Mouse (Mus musculus) kidney, postnatal 0 days (tissue): ENCODE data around the gene Ift43. TPM values are rescaled to one million over a fixed set of nuclear protein-coding genes. Genes with fewer than 3 reads are reported as not detected.

ENCODE experiments used
- ATAC-seq: fragments of 200-750 bp; cut with Nextera tagmentation; replicated peaks from 2 replicates; pipeline ENCODE4 v1.8.0; 2017; ENCODE audit warnings: low read depth, moderate number of reproducible peaks, moderate TSS enrichment, moderate library complexity; ENCODE audit not compliant: low FRiP score
- DNase-seq: peaks from one replicate; pipeline ENCODE4 v3.0.0-alpha.2; 2016; ENCODE audit warnings: low spot score
- H3K27ac ChIP-seq: fragments of 300-500 bp; sonication (generic); 2 replicates; pipeline ENCODE4 v1.5.1; 2014; ENCODE audit warnings: mild to moderate bottlenecking
- H3K27me3 ChIP-seq: fragments of 300-500 bp; sonication (generic); 2 replicates; pipeline ENCODE4 v1.6.1; 2014; ENCODE audit warnings: low read length, mixed read lengths; ENCODE audit not compliant: insufficient read depth
- H3K36me3 ChIP-seq: fragments of 300-500 bp; sonication (generic); 2 replicates; pipeline ENCODE4 v1.6.1; 2014; ENCODE audit warnings: low read length, mixed read lengths; ENCODE audit not compliant: insufficient read depth
- H3K4me1 ChIP-seq: fragments of 300-500 bp; sonication (generic); replicated peaks from 2 replicates; pipeline ENCODE4 v1.6.1; 2014; ENCODE audit warnings: antibody characterized with exemption, low read length, mixed read lengths; ENCODE audit not compliant: insufficient read depth
- H3K4me2 ChIP-seq: fragments of 300-500 bp; sonication (generic); 2 replicates; pipeline ENCODE4 v1.6.1; 2014; ENCODE audit warnings: mild to moderate bottlenecking, low read length, moderate library complexity, mixed read lengths
- H3K4me3 ChIP-seq: fragments of 300-500 bp; sonication (generic); replicated peaks from 2 replicates; pipeline ENCODE4 v1.5.1; 2014; ENCODE audit warnings: low read depth, low read length
- H3K9ac ChIP-seq: fragments of 300-500 bp; sonication (generic); 2 replicates; pipeline ENCODE4 v1.6.1; 2014; ENCODE audit warnings: low read depth, low read length
- H3K9me3 ChIP-seq: fragments of 300-500 bp; sonication (generic); replicated peaks from 2 replicates; pipeline ENCODE4 v1.6.1; 2016; ENCODE audit warnings: low read length, inconsistent platforms, mixed read lengths
- CTCF ChIP-seq: IDR thresholded peaks from 2 replicates; pipeline ENCODE4 v1.5.1; 2016; ENCODE audit warnings: antibody characterized with exemption, low read depth, mild to moderate bottlenecking, moderate library complexity
- WGBS: fragments of 180-500 bp; shearing (Covaris S2); extraction: QIAGEN DNeasy Blood & Tissue Kit; methylation state at CpG from one replicate; pipeline ENCODE4 v1.1.7; 2014; 5-methylcytosine and 5-hydroxymethylcytosine counted together
- polyA plus RNA-seq: library from polyadenylated mRNA; unstranded; fragments of >200 nt; fragmentation: Nextera tagmentation; extraction: Ambion mirVana; gene quantifications from 2 replicates; pipeline ENCODE4 v1.2.1, GENCODE M21; 2015

Gene Ift43
- polyA plus RNA-seq, 1 experiment from 2014 or later, result 87.3 TPM

DNA sequence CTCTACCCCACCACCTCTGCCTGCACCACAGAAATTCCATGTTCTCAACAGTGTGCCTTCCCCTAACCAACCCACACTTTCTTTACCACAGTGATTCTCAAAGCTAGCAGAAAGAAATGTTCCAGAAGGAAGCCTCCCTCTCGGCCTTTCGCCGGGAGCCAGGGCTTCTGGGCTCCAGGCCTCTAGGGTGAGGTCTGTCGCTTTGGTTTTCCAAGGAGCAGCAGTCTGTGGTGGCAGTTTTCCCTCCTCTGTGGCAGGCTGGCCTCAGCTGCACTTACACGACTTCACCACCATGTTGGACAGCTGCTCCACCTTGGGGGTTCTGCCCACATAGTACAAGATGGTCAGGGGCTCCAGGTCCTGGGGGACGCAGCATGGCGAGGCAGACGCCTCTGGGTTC is 24.8 kb upstream of the Ift43 start:
- H3K36me3 ChIP-seq, result 0 out of 2 replicates have a peak, but pooled peaks cover 4% of the 10 kb centered on the region
- no peak overlapping the region for H3K27ac ChIP-seq
- no peak for ATAC-seq
- H3K9ac ChIP-seq, result no peak overlapping the region
- no peaks in the 10 kb centered on the region for H3K27me3 ChIP-seq
- no peaks in the 10 kb centered on the region for H3K9me3 ChIP-seq
- WGBS, result 85% methylated on average over 8 of the region's 8 CpGs
- no peak overlapping the region for H3K4me3 ChIP-seq
- no peak for DNase-seq
- H3K4me1 ChIP-seq, result no peaks in the 10 kb centered on the region
- no peak for TF ChIP-seq CTCF
- H3K4me2 ChIP-seq, result no peak overlapping the region

DNA sequence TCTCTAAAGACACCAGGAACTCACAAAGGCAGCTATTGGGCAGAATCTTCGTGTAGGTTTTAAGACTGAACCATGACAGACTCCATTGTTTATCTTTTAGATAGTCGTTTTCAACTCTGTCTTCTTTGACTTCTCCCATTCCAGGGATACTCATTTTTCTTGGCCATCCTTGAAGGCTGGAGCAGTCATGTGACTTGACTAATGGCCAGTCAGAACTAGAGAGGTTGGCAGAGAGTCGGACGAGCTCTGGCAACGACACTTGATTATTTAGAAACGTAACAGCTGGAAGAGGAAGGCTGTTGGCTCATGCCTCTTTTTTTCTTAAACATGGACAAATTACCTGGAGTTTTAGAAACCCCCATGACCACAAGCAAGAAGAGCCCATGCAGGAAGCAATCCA is 23.0 kb upstream of the Ift43 start:
- Histone ChIP-seq H3K4me1 (no peaks in the 10 kb centered on the region), H3K9ac (no peak overlapping the region), H3K4me3 (no peak overlapping the region), H3K36me3 (0 out of 2 replicates have a peak, but pooled peaks cover 4% of the 10 kb centered on the region), H3K27me3 (no peaks in the 10 kb centered on the region), H3K4me2 (no peak overlapping the region), H3K9me3 (no peaks in the 10 kb centered on the region), H3K27ac (no peak overlapping the region)
- DNase-seq (no peak), ATAC-seq (no peak)
- TF ChIP-seq CTCF, result no peak
- WGBS, result 81% methylated on average over 6 of the region's 6 CpGs

DNA sequence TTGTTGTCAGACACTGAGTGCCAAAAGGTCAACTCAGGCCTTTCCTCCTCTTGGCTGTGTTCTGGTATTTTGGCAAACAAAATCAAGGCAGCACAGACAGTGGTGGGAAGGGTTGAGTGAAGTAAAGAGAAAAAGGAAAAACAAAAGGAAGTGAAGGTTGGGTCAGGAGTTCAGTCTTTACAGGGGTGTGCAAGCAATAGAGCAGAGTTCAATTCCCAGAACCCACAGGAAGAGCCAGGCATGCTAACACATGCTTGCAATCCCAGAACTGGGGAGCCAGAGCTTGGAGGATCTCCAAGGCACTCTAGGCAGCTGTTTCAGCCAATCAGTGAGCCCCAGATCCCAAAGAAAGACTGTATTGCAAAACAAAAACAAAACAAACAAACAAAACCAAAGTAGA is 17.5 kb upstream of the Ift43 start:
- H3K9ac ChIP-seq, result no peak overlapping the region
- no peak overlapping the region for H3K27ac ChIP-seq
- TF ChIP-seq CTCF, result no peak
- no peaks in the 10 kb centered on the region for H3K9me3 ChIP-seq
- H3K4me1 ChIP-seq, result no peaks in the 10 kb centered on the region
- H3K36me3 ChIP-seq, result 0 out of 2 replicates have a peak, but pooled peaks cover 4% of the 10 kb centered on the region
- no peak overlapping the region for H3K4me2 ChIP-seq
- H3K27me3 ChIP-seq, result no peaks in the 10 kb centered on the region
- DNase-seq (no peak), ATAC-seq (no peak)
- H3K4me3 ChIP-seq, result no peak overlapping the region

DNA sequence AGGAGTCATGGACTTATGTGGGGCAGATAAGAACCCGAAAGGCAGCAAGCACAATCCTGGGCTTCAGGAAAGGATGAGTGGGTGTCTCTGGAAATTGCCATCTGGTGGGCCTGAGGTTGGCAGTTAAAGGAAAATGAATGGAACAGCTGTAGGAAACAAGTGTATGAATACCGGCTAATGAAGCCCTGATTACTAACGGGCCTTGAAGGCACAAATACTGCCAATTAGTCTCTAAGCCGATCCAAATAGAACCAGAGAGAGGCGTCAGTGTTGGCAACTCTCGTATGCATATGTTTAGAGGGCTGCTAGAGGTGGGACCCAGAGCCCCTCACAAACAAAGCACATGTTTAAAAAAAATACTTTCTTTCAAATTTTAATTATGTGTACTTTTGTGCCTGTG is 10.9 kb upstream of the Ift43 start:
- H3K9ac ChIP-seq, result no peak overlapping the region
- H3K36me3 ChIP-seq, result 0 out of 2 replicates have a peak, but pooled peaks cover 4% of the 10 kb centered on the region
- no peaks in the 10 kb centered on the region for H3K27me3 ChIP-seq
- WGBS, result 93% methylated on average over 6 of the region's 6 CpGs
- no peaks in the 10 kb centered on the region for H3K9me3 ChIP-seq
- no peak overlapping the region for H3K4me2 ChIP-seq
- H3K27ac ChIP-seq, result no peak overlapping the region
- no peak for TF ChIP-seq CTCF
- ATAC-seq (no peak), DNase-seq (no peak)
- peaks cover 7% of the 10 kb centered on the region; the same call in 1 of the 2 replicates for H3K4me1 ChIP-seq
- no peak overlapping the region for H3K4me3 ChIP-seq

DNA sequence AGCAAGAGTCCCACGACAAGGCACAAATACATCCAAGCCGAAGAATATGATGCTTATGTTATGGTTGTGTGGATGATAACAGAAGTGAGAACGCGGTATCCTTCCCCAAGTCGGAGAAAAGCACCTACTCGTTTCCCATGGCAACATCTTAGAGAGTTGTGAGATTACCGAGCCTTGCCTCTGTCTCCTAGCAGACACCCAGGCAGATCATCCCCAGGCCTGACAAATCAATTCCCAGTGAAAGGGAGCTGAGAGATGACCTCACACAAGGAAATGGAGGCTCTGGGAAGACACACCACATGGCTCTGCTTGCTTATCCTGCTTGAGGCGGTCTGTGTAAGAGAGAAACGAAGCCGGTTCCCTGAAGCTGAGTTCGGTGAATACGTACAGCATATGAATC is 7.7 kb upstream of the Ift43 start:
- Histone ChIP-seq H3K9me3 (no peaks in the 10 kb centered on the region), H3K4me1 (peaks cover 7% of the 10 kb centered on the region; the same call in 1 of the 2 replicates), H3K36me3 (no peaks in the 10 kb centered on the region), H3K27me3 (no peaks in the 10 kb centered on the region), H3K27ac (no peak overlapping the region), H3K4me2 (no peak overlapping the region), H3K9ac (no peak overlapping the region), H3K4me3 (no peak overlapping the region)
- DNase-seq, result no peak
- ATAC-seq, result no peak
- no peak for TF ChIP-seq CTCF
- WGBS, result 92% methylated on average over 12 of the region's 12 CpGs

DNA sequence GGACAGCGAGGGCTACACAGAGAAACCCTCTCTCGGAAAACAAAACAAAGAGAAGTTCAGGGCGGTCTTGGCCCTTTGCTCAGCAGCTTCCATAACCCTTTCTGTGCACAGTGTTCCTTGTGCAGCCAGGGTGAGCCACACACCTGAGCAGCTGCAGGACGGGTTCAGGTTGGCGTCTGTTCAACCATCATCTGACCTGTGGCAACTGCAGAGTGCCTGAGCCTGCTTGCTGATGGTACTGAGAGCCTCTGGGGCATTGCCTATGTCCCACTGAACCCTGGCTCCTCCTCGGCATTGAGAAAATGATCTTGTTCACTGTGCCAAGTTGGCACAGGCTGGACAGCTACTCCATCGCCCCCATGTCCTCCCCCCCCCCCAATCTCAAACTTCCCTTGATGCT is 7.0 kb upstream of the Ift43 start:
- no peaks in the 10 kb centered on the region for H3K36me3 ChIP-seq
- H3K9ac ChIP-seq, result no peak overlapping the region
- 84% methylated on average over 7 of the region's 7 CpGs for WGBS

DNA sequence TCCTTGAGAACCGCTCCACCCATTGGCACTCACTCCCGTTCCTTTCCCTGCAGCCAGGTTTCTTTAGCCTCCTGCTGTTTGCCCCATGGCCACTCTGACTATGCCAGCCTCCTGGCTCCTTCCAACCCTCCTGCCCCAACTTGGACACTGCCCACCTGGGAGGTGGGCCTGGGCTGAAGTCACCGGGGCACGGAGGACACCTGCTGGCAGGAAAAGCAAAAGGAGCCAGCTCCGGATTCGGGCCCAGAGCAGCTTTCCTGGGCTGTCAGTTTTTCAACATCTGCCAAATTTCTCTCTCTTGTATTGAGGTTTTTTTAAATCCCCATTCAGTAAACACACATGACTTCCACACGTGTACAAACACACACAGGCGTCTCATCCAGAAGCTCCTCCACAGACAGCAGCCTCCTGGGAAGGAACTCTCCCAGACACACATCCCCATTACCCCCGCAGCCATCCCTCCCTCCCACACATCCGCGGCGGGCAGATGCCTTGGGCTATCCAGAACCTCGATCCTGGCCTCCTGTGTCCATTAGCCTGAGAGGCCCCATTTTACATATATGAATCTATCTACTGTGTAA is 5.9 kb upstream of the Ift43 start:
- no peaks in the 10 kb centered on the region for H3K9me3 ChIP-seq
- no peak overlapping the region for H3K27ac ChIP-seq
- DNase-seq, result peak; percentile 58
- peak overlapping the region; percentile 84 for H3K4me2 ChIP-seq
- H3K36me3 ChIP-seq, result no peaks in the 10 kb centered on the region
- 10% methylated on average over 13 of the region's 13 CpGs for WGBS
- H3K4me1 ChIP-seq, result peaks cover 7% of the 10 kb centered on the region; the same call in 1 of the 2 replicates
- peak; percentile 70 for TF ChIP-seq CTCF
- ATAC-seq, result peak; percentile 18; the same call in 1 of the 2 replicates
- H3K27me3 ChIP-seq, result no peaks in the 10 kb centered on the region
- no peak overlapping the region for H3K9ac ChIP-seq
- H3K4me3 ChIP-seq, result peak overlapping the region; percentile 52

More for the DNA sequence above, 7.0 kb upstream of the Ift43 start:
- TF ChIP-seq CTCF, result no peak
- DNase-seq, result no peak
- ATAC-seq, result no peak
- H3K27ac ChIP-seq, result no peak overlapping the region
- no peaks in the 10 kb centered on the region for H3K27me3 ChIP-seq
- H3K4me3 ChIP-seq, result no peak overlapping the region
- H3K4me2 ChIP-seq, result peak overlapping the region; percentile 16; the same call in 1 of the 2 replicates
- peaks cover 7% of the 10 kb centered on the region; the same call in 1 of the 2 replicates for H3K4me1 ChIP-seq
- no peaks in the 10 kb centered on the region for H3K9me3 ChIP-seq
